Mouse (Mus musculus) hindlimb bud, embryonic 11.5 days (tissue): ENCODE measurements around the gene Npm1.

Experiments used
- DNase-seq: peaks from one replicate; pipeline ENCODE4 v3.0.0-alpha.2; 2012; ENCODE audit warnings: low read depth, low spot score; ENCODE audit errors: extremely low spot score

The Npm1 gene

GRCm38 (mm10) chr11:33146651-33147131 lies 16.3 kb downstream of the Npm1 start:
- no peak for DNase-seq

- DNase-seq: no peak
These were observed 16.9 kb downstream of the Npm1 start for GRCm38 (mm10) chr11:33146143-33146497.

GRCm38 (mm10) chr11:33145201-33146142 lies 17.5 kb downstream of the Npm1 start:
- no peak for DNase-seq

- DNase-seq: no peak
These were observed 19.1 kb downstream of the Npm1 start for GRCm38 (mm10) chr11:33143906-33144305.

- no peak for DNase-seq
These were observed 20.2 kb downstream of the Npm1 start for GRCm38 (mm10) chr11:33142801-33143200.

- no peak for DNase-seq
These were observed 22.9 kb downstream of the Npm1 start for GRCm38 (mm10) chr11:33140111-33140460.

- DNase-seq: no peak
These were observed 23.4 kb downstream of the Npm1 start for GRCm38 (mm10) chr11:33139458-33140110.

GRCm38 (mm10) chr11:33138686-33139085 lies 24.3 kb downstream of the Npm1 start:
- DNase-seq: no peak

GRCm38 (mm10) chr11:33134391-33134986 lies 28.5 kb downstream of the Npm1 start:
- no peak for DNase-seq

- no peak for DNase-seq
These were observed 30.2 kb downstream of the Npm1 start for GRCm38 (mm10) chr11:33132619-33133338.

GRCm38 (mm10) chr11:33127058-33127457 lies 35.9 kb downstream of the Npm1 start:
- no peak for DNase-seq

- no peak for DNase-seq
These were observed 40.3 kb downstream of the Npm1 start for GRCm38 (mm10) chr11:33122575-33123268.

GRCm38 (mm10) chr11:33119556-33119955 lies 43.5 kb downstream of the Npm1 start:
- no peak for DNase-seq

- no peak for DNase-seq
These were observed 43.9 kb downstream of the Npm1 start for GRCm38 (mm10) chr11:33119116-33119515.

- no peak for DNase-seq
These were observed 44.5 kb downstream of the Npm1 start for GRCm38 (mm10) chr11:33118480-33118879.

GRCm38 (mm10) chr11:33115796-33116195 lies 47.2 kb downstream of the Npm1 start:
- DNase-seq: no peak

GRCm38 (mm10) chr11:33112407-33112806 lies 50.6 kb downstream of the Npm1 start:
- DNase-seq: no peak

GRCm38 (mm10) chr11:33110111-33110510 lies 52.9 kb downstream of the Npm1 start:
- no peak for DNase-seq

- no peak for DNase-seq
These were observed 55.5 kb downstream of the Npm1 start for GRCm38 (mm10) chr11:33107540-33107939.

- no peak for DNase-seq
These were observed 58.1 kb downstream of the Npm1 start for GRCm38 (mm10) chr11:33104911-33105316.
